Mouse (Mus musculus) lung, postnatal 14 days (tissue): ENCODE data around the gene Gfy.
A peak's percentile ranks its signal among the peaks of the same experiment; 100 is the strongest.

Experiments used
- DNase-seq: peaks from one replicate; pipeline ENCODE4 v3.0.0; 2021

Gfy gene

DNA sequence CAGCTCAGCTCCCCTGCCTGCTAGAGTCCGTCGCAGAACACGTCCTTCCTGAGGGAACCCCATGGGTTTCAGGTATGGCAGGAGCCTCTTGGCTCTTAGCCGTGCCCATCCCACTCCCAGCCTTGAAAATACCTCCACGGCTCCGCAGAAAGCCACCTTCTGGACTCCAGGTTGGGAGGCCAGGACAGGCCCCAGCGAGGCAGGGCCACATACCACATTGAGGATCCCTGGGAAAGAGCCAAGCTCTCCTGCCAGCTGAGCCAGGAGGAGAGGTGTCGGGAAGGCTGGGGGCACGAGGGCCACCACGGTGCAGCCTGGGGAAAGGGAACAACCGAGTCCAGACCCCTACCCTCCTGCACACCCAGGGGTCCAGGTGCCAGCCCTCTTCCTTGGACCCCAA is 32.1 kb downstream of the Gfy start:
- no peak for DNase-seq

DNA sequence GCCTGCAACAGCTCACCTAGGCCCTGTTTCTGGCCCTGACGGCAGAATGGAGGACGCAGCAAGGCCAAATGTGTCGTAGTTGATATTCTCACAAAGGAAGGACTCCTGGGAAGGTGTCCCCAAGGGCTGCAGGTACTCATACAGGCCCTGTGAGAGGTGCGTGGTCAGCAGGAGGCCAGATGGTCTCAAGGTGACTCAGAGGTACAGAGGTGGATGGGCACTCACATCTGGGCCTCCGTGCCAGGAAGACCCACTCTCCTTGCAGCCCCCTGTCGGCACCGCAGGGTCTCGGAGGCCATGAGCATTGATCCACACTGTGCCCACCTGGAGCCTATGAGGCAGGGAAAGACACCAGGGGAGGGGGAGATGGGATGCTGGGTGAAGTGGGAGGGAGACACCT is 33.9 kb downstream of the Gfy start:
- DNase-seq, result no peak

- DNase-seq, result no peak
Observed at GRCm38 (mm10) chr7:45144368-45145174, 34.8 kb downstream of the Gfy start.

- no peak for DNase-seq
Observed at GRCm38 (mm10) chr7:45141914-45142313, 37.5 kb downstream of the Gfy start.

DNA sequence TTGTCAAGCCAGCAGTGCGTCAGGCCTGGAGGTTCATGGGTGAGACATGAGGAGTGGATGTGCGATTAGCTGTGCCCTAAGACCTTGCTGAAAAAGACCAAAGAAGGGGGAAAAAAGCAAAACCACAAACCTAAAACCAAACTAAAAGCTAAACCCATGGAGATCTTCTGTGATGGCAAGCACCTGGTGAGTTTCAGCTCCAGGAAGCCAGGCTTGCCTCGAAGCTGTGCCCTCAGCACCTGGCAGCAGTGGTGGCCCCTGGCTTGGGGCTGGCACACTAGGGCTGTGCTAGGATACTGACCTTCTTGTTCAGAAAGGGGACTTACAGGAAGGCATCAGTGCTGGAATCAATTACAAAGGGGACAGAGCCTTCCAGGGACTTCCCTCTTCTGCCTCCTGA is 38.0 kb downstream of the Gfy start:
- DNase-seq, result no peak

DNA sequence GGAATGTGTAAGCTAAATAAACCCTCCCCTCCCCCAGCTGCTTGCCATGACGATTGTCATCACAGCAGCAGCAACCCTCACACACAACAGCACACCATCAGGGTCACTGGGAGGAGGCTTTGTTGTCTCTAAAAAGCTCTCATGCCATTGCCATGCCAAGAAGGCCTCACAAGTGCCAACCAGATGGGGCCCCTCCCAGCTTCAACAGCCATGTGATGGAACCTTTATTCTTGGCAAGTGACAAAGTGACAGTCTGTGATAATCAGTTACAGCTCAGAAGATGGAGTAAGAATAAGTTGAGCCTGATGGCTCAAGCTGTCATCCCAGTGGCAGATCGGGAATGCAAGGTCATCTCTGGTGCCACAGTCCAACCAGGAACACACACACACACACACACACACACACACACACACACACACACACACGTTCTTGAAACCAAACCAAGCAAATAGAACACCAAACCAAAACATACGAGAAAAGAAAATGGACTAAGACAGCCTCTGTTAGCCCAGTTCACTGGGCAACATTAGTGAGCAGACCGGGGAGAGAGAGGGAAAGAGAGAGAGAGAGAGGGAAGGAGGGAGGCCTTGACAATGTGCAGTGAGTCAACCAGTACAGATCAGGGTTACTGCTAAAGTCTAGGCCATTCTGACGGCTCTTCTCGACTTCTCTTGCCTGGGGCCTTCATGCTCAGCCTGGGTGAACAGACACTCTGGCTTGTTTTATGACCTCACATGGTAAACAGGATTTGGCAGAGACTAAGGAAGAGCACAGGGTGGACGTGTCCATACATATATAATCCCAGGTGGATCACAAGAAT is 39.3 kb downstream of the Gfy start:
- no peak for DNase-seq

DNA sequence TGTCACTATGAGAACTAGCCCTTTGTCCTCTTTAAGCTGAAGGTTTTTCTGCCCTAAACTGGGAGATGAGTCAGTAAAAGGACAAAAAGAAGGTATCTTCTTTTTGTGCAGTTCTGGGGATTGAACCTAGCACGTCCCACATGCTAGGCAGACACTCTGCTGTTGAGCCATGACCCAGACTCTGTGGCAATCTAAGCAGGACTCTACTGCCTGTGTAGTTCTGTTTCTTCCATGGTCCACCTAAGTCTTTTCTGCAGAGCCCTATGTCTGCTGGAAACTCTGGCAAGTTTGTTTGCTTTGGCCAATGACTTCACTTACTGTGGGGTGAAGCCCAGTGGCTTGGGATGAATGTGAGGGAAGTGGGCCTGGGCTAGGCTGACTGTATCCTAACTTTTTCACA is 41.0 kb downstream of the Gfy start:
- no peak for DNase-seq

DNA sequence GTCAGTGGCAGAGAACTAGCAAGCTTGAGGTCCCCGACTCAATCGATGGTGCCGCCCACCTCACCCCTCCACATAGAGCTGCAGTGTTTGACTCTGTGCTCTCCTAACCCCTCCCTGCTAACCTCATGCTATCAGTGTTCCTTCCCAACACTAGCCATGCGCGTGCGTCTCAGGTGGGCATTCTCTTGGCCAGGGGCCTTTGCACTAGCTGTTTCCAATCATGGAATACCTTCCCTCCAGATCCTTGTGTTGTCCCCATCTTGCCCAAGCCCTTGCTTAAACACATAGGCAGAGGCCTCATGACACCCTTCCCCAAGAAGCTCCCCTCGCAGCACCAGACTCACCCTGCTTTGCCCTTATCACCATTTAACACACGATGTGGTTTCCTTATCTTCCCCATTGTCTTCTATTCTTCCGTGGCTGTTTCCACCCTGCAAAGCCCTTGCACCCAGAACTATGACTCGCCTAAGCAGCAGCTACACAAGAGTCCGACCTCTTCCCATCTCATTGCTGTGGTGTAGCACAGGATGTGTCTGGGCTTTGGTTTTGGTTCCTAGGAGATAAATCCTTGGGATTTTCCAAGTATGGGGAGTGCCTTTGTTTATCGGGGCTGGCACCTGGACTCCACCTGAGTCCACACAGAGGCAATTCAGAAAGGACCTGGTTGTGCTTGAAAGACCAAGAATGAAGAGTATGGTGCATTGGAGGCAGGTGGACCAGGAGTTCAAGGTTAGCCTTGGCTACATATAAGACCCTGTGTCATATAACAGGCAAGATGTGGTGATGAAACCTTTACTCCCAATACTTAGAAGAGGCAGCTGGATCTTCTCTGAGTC is 42.0 kb downstream of the Gfy start:
- no peak for DNase-seq

- DNase-seq, result peak; percentile 97
Observed at GRCm38 (mm10) chr7:45135993-45136567, 43.3 kb downstream of the Gfy start, which contains the start of the genes Gm45713 and Flt3l. Gm45713 (minus strand) TSS chr7:45136231. Flt3l (minus strand) TSS chr7:45136432.

DNA sequence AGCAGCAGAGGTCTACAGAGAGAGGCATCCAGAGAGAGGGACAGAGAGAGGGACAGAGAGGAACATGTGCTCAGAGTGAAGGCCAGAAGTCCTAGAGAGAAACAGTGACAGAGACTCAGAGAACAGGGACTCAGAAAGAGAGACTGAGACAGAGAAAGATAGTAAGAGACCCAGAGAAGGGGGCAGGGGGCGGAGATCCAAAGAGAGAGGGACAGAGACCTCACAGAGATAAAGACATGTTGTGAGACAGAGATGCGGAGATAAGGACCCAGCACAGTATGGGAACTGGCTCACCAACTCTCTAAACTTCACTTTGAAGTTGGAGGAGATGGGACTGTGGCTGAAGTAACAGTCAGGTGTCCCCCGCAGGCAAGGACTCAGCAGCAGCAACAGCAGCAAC is 44.0 kb downstream of the Gfy start:
- no peak for DNase-seq

- DNase-seq, result peak; percentile 25
Observed at GRCm38 (mm10) chr7:45134544-45135026, 44.8 kb downstream of the Gfy start.

DNA sequence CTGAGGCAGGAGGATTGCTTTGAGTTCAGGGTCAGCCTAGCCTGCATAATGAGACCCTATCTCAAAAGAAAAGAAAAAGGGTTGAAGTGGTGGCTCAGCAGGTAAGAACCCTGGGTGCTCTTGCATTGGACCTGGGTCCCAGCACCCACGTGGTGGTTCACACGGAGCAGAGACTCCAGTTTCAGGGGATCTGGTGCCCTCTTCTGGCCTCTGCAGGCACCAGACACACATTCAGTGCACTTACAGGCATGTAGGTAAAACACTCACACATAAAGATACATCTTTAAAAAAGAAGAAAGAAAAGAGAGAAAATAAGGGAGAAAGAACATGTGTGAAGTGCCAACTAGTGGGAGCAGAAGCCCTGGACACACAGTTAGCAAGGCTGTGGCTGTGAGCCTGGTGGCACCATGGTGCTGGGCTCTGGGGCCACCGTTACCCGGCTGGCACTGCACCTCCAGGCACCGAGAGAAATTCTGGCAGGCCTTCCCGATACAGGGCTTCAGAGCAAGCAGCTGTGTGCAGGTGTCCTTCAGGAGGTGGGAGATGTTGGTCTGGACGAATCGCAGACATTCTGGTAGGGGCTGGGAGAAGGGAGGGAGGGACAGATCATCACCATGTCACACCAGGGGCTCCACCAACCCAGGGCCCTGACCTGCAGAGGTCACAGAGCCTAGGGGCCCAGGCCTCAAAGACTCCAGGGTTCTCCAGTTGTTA is 45.8 kb downstream of the Gfy start:
- no peak for DNase-seq

DNA sequence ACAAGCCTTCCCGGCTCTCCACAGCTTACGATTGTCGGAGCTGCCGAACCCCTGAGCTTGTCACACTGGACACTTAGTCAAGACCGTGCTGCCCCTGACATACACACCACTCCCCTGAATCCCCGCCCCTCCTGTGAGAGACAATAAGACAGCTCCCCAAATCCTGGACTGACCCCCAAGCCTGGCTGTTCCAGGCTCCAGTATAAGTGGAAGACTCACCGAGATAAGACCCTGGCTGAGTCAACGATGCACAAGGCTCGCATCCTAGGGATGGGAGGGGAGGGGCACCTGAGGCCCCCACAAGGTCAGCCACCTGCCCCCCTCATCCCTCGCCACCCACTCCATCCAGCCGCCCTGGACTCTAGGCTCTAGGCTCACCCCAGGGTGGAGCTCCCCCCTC is 47.5 kb downstream of the Gfy start:
- DNase-seq, result no peak

- DNase-seq, result no peak
Observed at GRCm38 (mm10) chr7:45129776-45130512, 49.4 kb downstream of the Gfy start.

- DNase-seq, result no peak
Observed at GRCm38 (mm10) chr7:45129318-45129717, 50.1 kb downstream of the Gfy start.

DNA sequence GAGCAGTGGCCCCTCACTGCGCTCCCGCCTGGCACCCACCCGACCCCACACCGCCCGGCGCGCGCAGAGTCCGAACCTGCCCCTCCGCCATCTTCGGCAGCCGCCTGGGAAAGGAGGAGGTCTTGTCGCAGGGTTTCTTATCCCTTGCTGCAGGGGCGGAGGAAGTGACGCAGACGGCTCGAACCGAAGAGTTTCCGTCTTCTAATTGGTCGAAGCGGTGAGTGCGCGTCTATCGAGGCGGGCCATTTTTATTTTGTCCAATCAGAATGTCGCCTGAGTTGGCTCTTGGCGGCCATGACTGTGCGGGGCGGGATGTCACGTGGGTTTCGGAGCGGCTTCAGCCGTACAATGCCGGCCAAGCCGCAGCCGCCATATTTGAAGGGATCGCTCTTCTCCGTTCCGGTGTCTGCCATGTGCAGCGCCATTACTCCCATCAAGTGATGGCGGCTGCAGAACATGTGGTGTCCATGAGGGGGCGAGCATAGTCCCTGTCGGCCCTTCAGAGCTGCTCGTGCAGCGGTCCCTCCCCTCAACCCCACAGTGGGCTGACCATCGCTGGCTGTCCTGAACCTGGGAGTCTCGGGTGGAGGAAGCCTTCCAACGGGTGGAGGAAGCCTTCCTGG is 50.6 kb downstream of the Gfy start, which contains the start of gene Rpl13a:
Rpl13a (minus strand) TSS at position 138 of the 623 bp plus-strand sequence.
- DNase-seq, result peak; percentile 97

- no peak for DNase-seq
Observed at GRCm38 (mm10) chr7:45127700-45128224, 51.6 kb downstream of the Gfy start.

DNA sequence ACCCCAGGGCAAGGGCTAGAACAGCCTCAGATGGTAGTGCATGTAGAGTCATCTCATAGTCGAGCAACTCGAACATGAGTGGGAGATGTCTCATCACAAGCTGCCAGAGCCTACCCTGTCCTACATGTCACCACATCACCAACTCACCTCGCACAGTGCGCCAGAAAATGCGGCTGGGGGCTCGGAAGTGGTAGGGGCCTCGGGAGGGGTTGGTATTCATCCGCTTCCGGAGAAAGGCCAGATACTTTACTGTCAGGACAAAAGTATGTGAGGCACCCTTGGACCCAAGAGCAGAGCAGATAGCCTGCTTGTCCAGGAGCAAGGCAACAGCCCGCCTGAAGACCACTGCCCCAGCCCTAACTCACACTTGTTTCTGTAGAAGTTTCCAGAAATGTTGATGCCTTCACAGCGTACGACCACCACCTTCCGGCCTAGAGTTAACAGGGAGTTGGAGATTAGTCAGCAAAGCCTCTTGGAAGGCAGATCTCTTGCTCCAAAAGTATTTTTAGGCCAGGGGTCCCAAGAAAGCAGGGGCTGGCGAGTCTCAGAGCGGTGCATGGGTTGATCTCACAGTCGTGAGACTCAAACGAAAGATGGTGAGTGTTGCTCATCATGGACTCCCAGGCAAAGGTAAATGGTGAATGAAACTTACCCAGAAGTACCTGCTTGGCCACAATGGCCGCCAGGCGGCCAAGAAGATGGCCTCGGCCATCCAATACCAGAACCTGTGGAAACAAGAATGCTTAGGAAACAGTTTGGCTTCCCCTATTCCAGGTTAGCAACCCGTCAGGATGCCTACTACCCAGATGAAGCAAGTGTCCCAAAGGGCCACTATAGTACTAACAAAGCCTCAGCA is 52.3 kb downstream of the Gfy start:
- no peak for DNase-seq
